Mouse (Mus musculus): Measurements from ENCODE around the gene Mrtfa. TPM values are rescaled to one million over a fixed set of nuclear protein-coding genes. Genes with fewer than 3 reads are reported as not detected.
"Not testable (repeated sequence)": the region's sequence is repeated elsewhere in the genome, so short reads cannot be mapped to it uniquely, and the experiment has no call there.

Mrtfa gene
- total RNA-seq (2021) = 10 to 100 TPM; 43.7 to 47.8 TPM

GRCm38 (mm10) chr15:81190630-81191178 lies at the start of gene Mrtfa:
Mrtfa (minus strand) TSS chr15:81190757.
- intact Hi-C loops (cut with DNase I) = loop anchor here (10.0 kb wide), 2 partner anchors 486 to 926 kb away; partner anchors contain the start of gene Rps19bp1
- peak; percentile 99 to 100 for DNase-seq (ENCODE audit: extremely low spot score in 1 of 2, low spot score in 2 of 2)

DNA sequence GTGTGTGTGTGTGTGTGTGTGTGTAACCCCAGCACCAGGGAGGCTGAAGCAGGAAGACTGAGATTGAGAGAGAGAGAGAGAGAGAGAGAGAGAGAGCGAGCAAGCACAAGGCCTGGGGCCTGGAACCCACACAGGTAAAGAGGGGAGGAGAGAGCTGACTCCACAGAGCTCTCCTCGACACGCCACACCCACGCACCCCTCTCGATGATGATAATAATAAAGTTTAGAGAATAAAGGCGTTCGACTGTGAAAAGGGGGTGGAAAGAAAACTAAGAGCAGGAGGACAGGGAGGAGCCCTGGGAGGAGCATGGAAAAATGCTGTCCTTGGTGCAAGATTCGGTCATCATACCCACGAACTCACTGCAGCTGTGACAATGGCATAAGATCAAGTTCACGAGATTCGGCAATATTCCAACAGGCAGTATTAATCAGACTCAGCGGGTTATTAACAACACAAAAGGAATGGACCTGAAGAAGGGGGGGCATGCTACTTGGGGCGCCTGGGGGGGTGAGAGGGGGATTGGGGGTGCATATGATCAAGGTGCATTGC lies 49.3 kb upstream of the Mrtfa start:
- intact Hi-C loops (cut with DNase I) = loop anchor here (5.0 kb wide), 1 partner anchor 62 kb away; no protein-coding TSS in a partner anchor
- no peak for DNase-seq (ENCODE audit: extremely low spot score in 1 of 2, low spot score in 2 of 2)

- intact Hi-C loops (cut with DNase I) = loop anchor here (5.0 kb wide), 1 partner anchor 63 kb away; no protein-coding TSS in a partner anchor
- DNase-seq (ENCODE audit: extremely low spot score in 1 of 2, low spot score in 2 of 2) = peak in 1 of 2 experiments; percentile 64
Measured at GRCm38 (mm10) chr15:81239261-81239660, 48.7 kb upstream of the Mrtfa start.

GRCm38 (mm10) chr15:81237471-81237870 lies 46.9 kb upstream of the Mrtfa start:
- peak in 1 of 2 experiments; percentile 32 for DNase-seq (ENCODE audit: extremely low spot score in 1 of 2, low spot score in 2 of 2)
- intact Hi-C loops (cut with DNase I) = loop anchor here (5.0 kb wide), 1 partner anchor 65 kb away; no protein-coding TSS in a partner anchor

GRCm38 (mm10) chr15:81236062-81236461 lies 45.5 kb upstream of the Mrtfa start:
- DNase-seq (ENCODE audit: extremely low spot score in 1 of 2, low spot score in 2 of 2) = no peak
- intact Hi-C loops (cut with DNase I) = loop anchor here (5.0 kb wide), 1 partner anchor 66 kb away; no protein-coding TSS in a partner anchor

DNA sequence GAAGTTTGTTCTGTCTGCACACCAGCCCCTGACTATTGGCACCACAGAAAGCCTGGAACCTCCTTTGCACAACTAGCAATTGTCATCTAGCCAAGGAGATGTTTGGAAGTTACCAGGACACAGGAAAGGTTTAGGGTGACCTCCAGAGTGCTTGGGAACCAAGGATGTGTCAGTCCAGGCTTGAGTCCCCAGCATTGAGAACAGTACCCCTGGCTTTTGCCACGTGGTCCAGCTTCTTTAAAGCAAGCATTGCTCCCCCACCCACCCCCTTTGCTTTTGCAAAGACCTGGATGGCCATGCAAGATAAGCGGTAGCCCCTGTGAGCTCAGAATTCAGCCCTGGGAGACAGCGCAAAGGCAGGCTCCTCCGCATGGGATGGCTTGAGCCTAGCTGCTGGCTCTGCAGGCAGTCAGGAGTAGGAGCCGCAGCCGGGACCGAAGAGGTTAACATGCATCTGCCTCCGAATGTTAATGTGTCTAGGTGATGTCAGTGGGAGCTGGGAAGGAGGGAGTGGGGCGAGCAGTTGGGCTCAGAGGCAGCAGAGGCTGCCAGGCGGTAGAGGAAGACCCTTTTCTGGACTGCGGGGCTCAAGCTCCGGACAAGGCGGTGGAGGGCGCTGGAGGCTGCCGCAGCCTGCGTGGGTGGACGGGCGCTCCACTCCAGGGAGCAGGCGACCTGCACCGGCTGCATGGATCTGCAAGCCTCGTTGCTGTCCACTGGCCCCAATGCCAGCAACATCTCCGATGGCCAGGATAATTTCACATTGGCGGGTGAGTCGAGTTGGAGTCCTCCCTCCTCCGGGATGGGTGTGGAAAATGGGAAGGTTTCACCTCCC lies 44.7 kb upstream of the Mrtfa start, which contains the start of gene Mchr1:
TSS of gene Mchr1 (plus strand) at position 414 of the 835 bp plus-strand sequence.
- intact Hi-C loops (cut with DNase I) = loop anchor here (5.0 kb wide), 1 partner anchor 67 kb away; no protein-coding TSS in a partner anchor
- peak; percentile 70 to 75 for DNase-seq (ENCODE audit: extremely low spot score in 1 of 2, low spot score in 2 of 2)

- no peak for DNase-seq (ENCODE audit: extremely low spot score in 1 of 2, low spot score in 2 of 2)
- intact Hi-C loops (cut with DNase I) = no loop called here
Measured at GRCm38 (mm10) chr15:81231325-81231724, 40.8 kb upstream of the Mrtfa start.

DNA sequence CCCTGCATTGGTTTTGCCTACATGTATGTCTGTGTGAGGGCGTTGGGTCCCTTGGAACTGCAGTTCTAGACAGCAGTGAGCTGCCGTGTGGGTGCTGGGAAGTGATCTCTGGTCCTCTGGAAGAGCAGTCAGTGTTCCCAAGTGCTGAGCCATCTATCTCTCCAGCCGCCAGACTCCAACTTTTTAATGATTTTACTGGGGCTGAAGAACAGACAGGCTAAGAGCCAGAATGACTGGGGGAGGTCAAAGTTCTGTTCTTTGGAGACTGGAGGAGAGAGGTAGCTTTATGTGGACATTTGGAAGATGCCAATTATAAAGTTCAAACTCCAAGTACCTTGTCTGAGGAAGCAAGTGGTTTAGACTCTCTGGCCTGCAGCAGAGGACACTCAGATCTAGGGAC lies 39.2 kb upstream of the Mrtfa start:
- DNase-seq (ENCODE audit: extremely low spot score in 1 of 2, low spot score in 2 of 2) = no peak
- intact Hi-C loops (cut with DNase I) = no loop called here

DNA sequence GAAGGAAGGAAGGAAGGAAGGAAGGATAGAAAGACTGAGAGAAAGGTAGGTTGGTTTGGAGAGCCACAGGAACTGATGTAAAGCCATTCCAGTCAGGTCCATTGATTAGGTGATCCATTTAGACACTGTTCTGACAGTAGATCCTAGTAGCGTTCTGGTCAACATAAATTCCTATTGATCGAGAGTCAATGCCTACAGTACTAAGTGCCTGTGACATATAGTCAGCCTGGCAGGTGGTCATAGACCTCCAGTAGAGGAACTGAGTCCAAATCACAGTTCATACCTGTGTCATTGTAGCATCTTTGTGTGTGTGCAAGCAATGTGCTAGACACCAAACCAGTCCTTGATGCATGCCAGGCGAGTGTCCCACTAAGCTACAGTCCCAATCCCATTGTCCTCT lies 37.7 kb upstream of the Mrtfa start:
- intact Hi-C loops (cut with DNase I) = no loop called here

DNA sequence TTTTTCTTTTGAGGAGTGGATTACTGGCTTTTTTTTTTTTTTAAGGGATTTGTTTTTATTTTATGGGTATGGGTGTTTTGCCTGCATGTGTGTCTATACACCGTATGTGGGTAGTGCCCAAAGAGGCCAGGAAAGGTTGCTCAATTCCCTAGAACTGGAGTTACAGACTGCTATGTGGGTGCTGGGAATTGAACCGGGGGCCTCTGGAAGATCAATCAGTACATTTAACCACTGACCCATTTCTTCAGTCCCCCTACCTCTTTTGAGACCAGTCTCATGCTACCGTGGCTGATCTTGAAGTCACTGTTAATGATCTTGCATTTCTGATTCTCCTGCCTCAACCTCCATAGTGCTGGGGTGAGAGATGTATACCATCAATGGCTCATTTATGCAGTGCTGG lies 36.7 kb upstream of the Mrtfa start:
- DNase-seq (ENCODE audit: extremely low spot score in 1 of 2, low spot score in 2 of 2) = no peak
- intact Hi-C loops (cut with DNase I) = no loop called here

More for the DNA sequence above, 37.7 kb upstream of the Mrtfa start:
- DNase-seq (ENCODE audit: extremely low spot score in 1 of 2, low spot score in 2 of 2) = no peak

GRCm38 (mm10) chr15:81226796-81227195 lies 36.2 kb upstream of the Mrtfa start:
- no peak for DNase-seq (ENCODE audit: extremely low spot score in 1 of 2, low spot score in 2 of 2)
- intact Hi-C loops (cut with DNase I) = no loop called here

DNA sequence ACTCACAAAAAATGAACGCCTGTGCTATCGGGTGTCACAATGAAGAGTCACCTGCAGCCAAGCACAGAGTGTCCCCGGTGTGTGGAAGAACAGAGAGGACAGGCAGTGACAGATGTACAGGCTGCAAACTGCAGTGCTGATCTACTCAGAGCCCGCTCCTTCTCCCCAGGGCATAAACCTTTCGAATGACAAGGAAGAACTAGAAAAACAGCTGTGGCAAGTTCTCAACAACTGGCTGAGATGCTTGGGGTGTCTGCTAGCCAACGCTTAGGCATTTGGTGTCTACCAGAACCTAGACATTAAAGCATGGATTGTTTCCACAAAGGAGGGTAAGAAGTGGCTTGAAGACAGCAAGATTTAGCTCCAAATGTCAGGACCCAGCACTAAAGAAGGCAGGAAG lies 35.2 kb upstream of the Mrtfa start:
- intact Hi-C loops (cut with DNase I) = no loop called here

DNA sequence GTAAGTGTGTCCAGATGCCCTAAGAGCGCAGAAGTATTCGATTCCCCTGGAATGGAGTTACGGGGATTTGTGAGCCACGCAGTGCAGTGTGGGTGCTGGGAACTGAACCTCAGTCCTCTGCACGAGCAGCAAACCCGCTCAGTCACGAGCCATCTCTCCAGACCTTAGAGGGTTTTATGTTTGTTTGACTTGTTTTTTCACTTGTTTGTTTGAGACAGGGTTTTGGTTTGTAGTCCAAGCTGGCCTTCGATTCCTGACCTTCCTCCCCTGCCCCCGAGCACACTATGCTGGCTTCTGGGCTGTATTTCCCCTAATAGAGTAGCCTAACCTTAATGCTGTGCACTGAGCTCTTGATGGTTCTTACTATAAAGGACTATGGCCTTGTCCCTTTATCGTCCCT lies 34.5 kb upstream of the Mrtfa start:
- intact Hi-C loops (cut with DNase I) = no loop called here

More for the DNA sequence above, 35.2 kb upstream of the Mrtfa start:
- DNase-seq (ENCODE audit: extremely low spot score in 1 of 2, low spot score in 2 of 2) = no peak

DNA sequence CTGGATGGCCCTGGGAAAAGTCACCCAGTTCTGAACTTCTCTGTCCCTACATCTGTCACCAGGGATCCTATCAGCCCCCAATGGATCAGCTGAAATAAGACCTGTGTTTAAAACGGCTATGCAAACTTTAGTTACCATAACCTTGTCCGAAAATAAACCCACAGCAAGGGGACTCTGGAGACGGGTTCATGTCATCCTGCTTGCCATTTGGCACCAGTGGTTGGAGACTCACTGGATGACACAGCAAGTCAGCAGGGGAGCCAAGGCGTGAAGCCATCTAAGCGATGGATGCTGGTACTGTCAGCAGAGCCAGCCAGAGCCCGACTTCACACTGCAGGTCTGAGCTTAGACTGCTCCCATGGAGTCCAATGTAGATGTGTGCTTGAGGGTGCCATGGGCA lies 30.9 kb upstream of the Mrtfa start:
- DNase-seq (ENCODE audit: extremely low spot score in 1 of 2, low spot score in 2 of 2) = no peak
- intact Hi-C loops (cut with DNase I) = no loop called here

More for the DNA sequence above, 34.5 kb upstream of the Mrtfa start:
- no peak for DNase-seq (ENCODE audit: extremely low spot score in 1 of 2, low spot score in 2 of 2)

GRCm38 (mm10) chr15:81220051-81220450 lies 29.5 kb upstream of the Mrtfa start:
- DNase-seq (ENCODE audit: extremely low spot score in 1 of 2, low spot score in 2 of 2) = peak in 1 of 2 experiments; percentile 36
- intact Hi-C loops (cut with DNase I) = not testable (repeated sequence)

- intact Hi-C loops (cut with DNase I) = no loop called here
- no peak for DNase-seq (ENCODE audit: extremely low spot score in 1 of 2, low spot score in 2 of 2)
Measured at GRCm38 (mm10) chr15:81219054-81219453, 28.5 kb upstream of the Mrtfa start.

DNA sequence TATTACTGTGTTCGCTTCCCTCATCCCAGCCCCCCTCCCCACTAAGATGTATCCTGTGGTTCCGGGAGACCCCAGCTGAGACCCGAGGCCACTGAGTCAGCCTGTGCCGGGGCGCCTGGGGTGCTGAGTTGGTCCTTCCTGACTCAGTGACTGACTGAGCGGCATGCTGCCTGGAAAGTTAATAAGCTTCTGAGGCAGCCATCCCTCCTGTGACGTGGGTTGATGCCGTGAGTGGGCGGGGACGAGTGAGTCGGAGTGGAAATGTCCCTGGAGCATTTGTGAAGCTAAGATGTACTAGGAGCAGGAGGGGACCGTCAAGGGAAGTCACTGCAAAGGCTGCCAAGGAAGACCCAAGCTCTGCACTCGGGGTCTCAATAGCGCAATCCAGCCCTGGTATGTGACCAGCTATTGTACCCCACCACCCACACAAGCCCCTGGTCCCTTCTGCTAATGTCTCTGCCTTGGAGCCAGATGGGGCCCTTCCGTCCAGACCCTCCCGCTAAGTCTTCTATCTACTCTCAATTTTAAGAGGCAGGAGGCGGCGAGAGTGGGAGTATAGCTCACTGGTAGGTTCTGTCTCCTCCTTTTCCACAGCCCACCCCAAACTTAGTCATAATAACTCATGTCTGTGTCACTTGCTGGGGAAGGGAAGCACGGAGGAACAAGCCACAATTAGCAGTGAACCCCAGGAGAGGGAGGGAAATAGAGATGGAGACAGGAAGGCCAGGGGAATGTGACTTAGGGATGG lies 26.5 kb upstream of the Mrtfa start:
- DNase-seq (ENCODE audit: extremely low spot score in 1 of 2, low spot score in 2 of 2) = peak in 1 of 2 experiments; percentile 40
- intact Hi-C loops (cut with DNase I) = no loop called here

- intact Hi-C loops (cut with DNase I) = no loop called here
- no peak for DNase-seq (ENCODE audit: extremely low spot score in 1 of 2, low spot score in 2 of 2)
Measured at GRCm38 (mm10) chr15:81212976-81213375, 22.4 kb upstream of the Mrtfa start.

- DNase-seq (ENCODE audit: extremely low spot score in 1 of 2, low spot score in 2 of 2) = no peak
- intact Hi-C loops (cut with DNase I) = no loop called here
Measured at GRCm38 (mm10) chr15:81210496-81210895, 19.9 kb upstream of the Mrtfa start.

Data from left cerebral cortex, postnatal 10 days (tissue).